Mouse (Mus musculus): ENCODE data around the gene Gusb. TPM values are rescaled to one million over a fixed set of nuclear protein-coding genes. Genes with fewer than 3 reads are reported as not detected.
A peak's percentile ranks its signal among the peaks of the same experiment; 100 is the strongest.
"Not testable (repeated sequence)": the region's sequence is repeated elsewhere in the genome, so short reads cannot be mapped to it uniquely, and the experiment has no call there.

Gusb gene
- total RNA-seq, 2 experiments from 2014 or later: 12.2 to 12.8 TPM

DNA sequence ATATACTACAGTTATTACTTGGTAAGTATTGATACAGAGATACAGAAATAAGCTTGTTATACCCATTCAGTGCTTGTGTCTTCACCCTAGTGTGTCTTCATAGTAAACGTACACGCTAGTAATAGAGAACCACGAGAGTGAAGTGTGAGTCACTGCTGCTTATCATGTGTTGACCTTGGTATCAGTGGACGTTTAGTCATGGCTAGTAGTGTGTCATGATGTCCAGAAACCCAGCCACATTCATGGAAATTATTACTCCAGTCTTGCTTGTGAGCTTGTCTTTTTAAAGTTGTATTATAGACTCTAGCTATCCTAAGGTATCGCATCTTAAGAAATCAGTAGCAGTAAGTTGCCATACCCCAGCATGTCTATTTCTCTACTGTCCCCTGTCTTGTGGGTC lies 24.2 kb downstream of the Gusb start:
- intact Hi-C loops (cut with DNase I): loop anchor here (10.0 kb wide), 1 partner anchor 74 kb away; the partner anchor contains the start of gene Nupr1l
- no peak for DNase-seq

DNA sequence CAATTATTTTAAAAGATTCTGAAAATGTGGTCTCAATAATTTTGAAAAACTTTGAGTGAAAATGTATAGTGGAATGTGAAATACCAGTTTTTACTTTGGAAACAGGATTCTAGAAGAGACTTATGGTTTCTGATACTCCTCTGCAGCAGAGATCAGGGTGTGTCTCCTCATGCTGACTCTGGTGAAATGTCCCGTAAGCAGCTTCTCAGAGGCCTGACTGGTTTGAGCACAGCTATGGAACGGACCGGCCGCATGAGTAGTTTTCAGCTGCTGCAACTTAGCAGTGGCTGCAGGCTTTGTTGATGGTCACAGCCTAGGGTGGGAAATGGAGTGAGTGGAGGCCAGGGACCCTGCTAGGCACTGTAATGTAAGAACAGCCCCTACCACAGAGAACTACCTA lies 25.1 kb downstream of the Gusb start:
- intact Hi-C loops (cut with DNase I): loop anchor here (10.0 kb wide), 1 partner anchor 73 kb away; the partner anchor contains the start of gene Nupr1l

DNA sequence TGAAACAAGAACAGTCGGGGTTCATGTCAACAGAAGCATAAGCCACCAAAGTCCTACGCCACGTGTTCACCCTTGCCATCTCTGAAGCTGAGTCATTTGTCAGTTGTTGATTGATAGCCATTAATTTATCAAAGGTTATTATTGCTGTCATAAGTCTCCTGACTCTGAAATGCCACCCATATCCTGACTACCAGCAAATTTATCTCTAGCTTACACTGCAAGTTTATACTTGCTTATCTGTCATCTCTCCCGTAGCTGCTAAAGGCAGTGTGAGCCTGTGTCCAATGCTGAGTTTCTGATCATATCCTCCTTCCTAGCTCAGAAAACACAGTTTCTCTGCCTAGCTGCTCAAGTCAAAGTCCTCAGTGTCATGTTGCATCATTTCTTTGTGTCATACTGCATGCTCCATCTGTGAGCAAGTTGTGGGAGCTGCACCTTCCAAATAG lies 28.0 kb downstream of the Gusb start:
- DNase-seq: no peak
- intact Hi-C loops (cut with DNase I): loop anchor here (10.0 kb wide), 1 partner anchor 70 kb away; the partner anchor contains the start of gene Nupr1l

More for the DNA sequence above, 25.1 kb downstream of the Gusb start:
- no peak for DNase-seq

DNA sequence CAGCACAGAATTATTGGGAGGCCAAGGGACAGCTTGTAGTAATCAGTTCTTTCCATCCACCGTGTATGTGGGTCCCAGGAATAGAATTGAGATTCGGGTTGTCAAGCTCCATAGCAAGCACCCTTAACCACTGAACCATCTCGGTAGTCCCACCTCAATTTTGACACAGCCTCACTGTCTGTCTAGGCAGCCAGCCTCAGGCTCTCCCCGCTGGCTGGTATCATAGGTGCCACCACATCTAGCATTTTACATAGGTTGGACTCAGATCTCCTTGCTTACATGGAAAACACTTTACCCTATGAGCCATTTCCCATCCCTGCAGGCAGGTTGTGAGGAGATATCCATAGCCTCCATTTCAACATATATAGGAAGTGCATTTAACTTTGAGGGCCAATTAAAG lies 28.5 kb downstream of the Gusb start:
- intact Hi-C loops (cut with DNase I): loop anchor here (10.0 kb wide), 1 partner anchor 70 kb away; the partner anchor contains the start of gene Nupr1l
- DNase-seq: no peak

DNA sequence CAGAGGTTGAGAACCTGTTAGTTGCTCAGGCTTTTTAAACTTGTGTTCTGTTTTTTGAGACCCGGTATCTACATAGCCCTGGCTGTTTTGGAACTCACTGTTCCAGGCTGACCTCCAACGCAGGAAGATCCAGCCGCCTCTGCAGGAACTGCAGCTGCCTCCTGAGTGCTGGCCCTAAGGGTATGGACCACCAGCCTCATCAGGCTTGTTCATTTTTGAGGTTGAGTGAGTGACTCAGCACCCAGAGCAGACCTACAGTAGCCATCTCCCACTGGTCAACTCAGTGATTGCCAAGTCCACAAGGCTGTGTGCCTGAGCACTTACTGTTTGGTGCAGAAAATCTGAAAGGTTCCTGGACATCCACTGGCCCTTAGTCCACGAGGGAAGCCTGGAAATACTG lies 31.4 kb downstream of the Gusb start:
- DNase-seq: no peak
- intact Hi-C loops (cut with DNase I): loop anchor here (10.0 kb wide), 1 partner anchor 67 kb away; the partner anchor contains the start of gene Nupr1l

DNA sequence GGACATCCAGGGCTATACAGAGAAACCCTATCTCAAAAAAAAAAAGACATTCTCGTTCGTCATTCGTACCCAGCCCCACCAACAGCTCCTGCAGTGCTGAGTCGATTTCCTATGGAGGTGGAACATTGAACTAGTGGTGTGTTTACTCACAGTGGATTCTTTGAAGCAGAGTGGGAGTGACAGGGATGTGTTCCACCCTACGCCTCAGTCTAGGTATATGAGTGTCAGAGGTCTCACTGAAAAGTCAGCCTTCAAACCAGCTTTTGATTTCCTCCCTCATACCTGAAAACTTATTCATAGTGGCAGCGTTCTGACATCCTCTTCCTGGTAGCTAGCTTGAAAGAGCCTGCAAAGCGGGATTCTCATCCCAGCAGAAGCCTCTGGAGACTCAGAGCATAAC lies 34.4 kb downstream of the Gusb start:
- intact Hi-C loops (cut with DNase I): no loop called here
- DNase-seq: no peak

DNA sequence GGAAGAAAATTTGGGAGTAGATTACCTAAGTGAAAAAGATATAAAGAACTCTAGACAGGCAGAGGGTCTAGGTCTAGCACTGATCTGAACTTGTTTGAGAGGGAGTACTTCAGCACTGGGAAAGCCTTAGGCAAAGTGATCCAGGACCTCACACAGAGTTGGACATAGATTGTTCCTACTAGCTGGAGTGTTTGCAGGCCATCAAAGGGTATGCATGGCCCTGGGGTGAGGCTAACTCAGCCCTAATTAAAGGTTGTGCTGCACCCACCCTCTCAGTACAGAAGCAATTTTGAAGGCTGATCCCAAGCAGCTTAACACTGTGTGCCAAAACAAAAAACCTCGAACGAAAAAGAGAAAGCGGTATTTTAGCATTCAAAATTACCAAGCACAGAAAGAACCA lies 36.4 kb downstream of the Gusb start:
- intact Hi-C loops (cut with DNase I): no loop called here

DNA sequence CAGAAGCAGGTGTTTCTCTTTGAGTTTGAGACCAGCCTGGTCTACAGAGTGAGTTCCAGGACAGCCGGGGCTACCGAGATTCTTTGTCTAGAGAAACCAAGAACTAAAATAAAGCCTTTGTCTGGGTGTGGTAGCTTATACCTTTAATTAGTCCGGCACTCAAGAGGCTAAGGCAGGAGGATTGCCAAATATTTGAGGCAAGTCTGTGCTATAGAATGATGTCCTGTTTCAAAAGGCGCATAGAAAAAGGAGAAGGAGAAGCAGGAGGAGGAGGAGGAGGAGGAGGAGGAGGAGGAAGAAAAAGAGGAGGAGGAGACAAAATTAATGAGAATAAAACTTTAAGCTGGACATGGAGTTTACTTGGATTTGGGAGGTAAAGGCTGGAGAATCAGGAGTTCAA lies 39.6 kb downstream of the Gusb start:
- no peak for DNase-seq
- intact Hi-C loops (cut with DNase I): no loop called here

More for the DNA sequence above, 36.4 kb downstream of the Gusb start:
- DNase-seq: no peak

DNA sequence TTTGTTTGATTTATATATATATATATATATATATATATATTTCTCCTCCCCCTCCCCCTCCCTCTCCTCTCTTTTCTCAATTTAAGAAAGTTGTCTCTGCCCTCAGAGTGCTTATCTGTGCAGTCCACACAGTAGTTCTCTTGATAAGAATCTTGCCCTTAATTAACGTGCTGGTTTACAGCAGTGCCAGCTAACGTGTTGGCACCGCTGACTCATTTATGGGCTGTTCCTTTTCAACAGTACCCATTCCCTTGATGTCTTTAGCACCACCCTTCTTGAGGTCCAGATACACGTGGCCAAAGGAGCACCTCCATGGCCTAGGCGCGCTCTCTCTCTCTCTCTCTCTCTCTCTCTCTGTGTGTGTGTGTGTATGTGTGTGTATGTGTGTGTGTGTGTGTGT lies 47.1 kb downstream of the Gusb start:
- DNase-seq: no peak
- intact Hi-C loops (cut with DNase I): no loop called here

DNA sequence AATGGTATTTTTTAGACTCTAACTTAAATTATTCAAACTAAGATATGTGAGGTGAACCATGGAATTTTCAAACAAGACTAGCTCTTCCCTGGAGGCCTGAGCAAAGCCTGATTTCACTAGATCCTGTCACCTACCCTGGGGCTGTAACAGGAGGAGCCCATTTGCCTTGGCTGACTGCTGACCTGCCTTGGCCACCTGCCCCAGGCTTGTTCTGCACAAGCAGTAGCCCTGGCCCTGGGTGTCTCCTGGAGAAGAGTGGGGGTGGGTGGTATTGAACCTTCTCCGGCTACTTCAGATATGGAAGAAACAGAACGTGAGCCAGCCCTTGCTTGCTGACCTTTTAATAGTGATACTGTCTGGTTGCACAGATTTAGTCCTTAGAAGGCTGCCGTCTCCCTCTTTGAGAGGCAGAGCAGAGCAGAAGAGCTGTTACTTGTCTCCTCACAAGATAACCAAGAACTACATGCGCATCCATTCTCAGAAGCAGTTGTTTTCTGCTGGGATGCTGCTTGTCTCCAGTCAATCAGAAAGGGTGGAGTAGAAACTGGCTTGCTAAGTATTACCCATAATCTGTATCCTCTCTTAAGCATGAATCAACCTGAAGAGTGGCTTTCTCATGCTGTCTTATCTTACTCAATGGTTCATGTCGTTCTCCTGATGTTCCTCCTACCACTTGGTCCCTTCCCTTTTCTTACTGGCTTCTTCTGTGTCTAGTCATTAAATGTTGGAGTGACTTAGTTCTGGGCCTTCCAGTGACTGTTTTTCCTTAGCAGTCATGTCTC lies 48.2 kb downstream of the Gusb start:
- intact Hi-C loops (cut with DNase I): no loop called here
- DNase-seq: peak; percentile 2

DNA sequence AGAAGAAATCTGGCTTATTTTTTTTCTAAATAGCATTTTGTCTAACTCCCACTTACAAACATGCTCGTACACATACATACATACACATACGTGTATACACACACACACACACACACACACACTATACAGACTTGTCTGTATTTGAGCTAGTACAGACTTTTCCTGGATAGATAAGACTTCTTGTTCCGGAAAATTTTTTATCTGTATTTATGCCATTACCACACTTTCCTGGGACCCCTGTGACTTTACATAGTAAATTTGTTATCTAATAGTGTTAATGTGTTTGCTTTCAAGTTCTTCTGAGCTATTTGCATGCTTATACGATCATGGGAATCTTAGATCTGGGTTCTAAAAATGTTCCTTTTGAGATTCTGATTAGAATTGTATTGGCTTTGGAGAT lies 50.7 kb downstream of the Gusb start:
- intact Hi-C loops (cut with DNase I): no loop called here
- no peak for DNase-seq

DNA sequence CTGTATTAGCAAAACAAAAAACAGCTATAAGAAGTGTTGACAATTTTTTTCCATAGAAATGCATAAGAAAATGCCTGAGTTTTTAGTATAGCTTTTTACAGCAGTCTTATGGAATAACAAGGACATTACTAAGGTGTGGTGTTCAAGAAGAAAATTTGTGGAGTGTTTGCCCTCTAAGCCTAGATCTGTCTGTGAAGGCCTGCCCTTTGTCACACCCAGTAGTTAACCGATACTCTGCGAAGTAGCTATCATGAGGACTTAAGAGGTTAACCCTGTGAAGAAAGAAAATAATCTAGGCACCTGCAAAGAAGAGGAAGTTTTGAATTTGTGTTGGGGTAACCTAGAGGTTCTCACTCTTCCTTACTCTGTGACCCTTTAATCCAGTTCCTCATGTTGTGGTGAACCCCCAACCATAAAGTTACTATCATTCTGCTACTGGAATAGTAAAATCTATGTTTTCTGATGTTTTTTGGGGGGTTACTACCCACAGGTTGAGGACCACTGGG lies 55.3 kb downstream of the Gusb start:
- DNase-seq: no peak
- intact Hi-C loops (cut with DNase I): no loop called here

DNA sequence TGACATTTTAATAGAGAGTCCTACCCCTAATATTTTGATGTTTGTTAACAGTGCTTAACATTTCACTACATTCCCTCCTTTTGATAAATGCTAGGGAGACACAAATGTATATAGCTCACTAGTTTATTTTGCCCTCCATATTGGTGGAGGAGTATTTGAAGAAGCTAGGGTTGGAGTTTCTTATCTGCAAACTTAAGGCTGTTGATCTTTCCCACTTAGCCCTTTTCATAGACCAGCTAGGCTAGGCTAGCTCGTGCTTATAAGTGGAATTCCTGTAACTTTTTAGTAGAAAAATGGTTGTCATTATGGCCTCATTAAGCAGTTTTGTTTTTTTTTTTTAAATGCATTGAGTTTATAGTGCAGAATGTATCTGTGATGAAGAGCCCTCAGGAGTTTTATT lies 59.4 kb downstream of the Gusb start:
- intact Hi-C loops (cut with DNase I): no loop called here

DNA sequence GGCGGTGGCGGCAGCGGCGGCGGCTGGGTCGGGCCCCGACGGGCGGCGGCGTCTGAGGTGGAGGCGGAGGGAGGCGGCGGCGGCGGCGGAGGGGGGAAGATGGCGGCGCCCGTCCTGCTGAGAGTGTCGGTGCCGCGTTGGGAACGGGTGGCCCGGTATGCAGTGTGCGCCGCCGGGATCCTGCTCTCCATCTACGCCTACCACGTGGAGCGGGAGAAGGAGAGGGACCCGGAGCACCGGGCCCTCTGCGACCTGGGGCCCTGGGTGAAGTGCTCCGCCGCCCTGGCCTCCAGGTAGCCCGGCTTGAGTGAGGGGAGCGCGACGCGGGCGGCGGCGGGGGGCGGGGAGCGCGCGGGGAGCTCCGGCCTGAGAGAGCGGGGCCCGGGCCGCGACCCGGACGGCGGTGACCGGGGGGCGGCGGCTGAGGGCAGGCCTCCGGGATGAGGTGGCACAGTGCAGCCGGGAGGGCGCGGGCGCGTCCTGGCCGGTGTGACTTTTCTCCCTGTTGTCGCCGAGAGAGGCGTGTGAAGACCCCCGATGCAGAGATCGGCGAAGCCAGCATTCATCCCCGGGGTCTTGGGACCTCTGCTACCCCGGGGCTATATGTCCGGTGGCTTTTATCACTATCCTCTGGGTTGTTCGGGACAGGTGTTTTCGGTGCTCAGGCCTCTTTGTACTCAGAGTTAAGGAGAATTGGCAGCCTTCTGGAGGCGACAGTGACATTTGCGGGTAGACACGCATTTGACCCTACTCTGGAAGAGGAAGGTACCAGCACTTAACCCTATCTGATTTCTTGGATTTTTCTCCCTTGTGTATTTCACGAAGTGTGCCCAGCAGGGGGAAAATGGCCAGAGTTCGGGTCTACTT lies 60.5 kb downstream of the Gusb start:
- DNase-seq: peak; percentile 34
- intact Hi-C loops (cut with DNase I): not testable (repeated sequence)

More for the DNA sequence above, 59.4 kb downstream of the Gusb start:
- DNase-seq: no peak

DNA sequence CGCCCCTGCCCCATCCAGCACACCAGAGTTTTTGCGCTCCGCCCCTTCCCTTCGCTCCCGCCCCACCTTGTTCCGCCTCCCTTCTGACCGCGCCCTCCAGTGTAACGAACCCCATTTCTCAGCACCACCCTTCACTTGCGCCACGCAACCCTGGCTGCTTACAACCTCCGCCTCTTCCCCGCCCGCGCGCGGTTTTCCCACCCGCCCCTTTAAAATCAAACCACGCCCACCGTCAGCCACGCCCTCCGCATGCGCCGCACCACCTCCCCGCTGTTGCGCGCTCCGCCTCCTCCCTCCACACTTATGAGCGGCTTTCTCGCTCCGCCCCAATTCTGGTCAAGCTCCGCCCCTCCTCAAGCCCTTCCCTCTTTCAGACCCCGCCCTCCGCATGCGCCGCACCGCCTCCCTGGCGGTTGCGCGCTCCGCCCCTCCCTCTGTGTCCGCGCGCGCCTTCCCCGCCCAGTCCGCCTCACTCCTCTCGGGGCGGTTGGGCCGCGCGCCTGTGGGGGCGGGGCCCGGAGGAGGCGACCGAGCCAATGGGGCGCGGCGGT lies 61.3 kb downstream of the Gusb start, which contains the start of gene Vkorc1l1:
Gene Vkorc1l1 (plus strand): TSS at position 476 of the 551 bp plus-strand sequence.
- peak; percentile 100 for DNase-seq
- intact Hi-C loops (cut with DNase I): no loop called here

DNA sequence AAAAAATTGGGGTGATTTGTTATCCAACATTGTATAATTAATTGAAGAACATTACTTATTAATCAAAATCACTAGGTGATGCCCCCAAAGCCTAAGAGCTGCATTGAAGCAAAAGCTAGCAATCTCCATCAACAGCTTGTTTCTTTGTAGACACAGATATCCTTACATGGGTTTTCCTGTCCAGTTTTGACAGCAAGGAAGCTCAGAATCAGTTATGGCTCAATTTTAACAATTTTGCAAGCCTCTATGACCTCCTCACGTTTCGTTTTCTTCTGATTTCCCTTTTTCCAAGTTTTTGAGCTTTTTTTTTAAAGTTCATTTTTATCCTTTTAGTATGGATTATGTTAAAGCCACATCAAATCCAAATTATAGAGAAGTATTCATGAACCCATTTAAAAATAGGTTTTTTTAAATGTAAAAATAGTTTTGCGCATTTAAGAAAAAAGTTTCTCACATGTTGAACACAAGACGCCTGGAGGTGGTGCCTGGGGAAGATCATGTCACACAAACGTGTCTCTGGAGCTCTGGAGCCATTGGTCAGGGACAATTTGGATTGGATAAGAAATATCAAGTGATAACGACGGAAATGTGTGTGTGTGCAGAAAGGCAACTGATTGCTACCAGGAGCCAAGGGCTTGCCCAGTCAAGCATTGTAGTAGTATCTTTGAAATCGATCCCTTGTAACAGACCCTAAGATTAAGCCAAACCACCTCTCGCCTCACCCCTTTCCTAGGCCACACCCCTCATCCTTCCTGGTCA lies 61.9 kb downstream of the Gusb start:
- intact Hi-C loops (cut with DNase I): no loop called here

DNA sequence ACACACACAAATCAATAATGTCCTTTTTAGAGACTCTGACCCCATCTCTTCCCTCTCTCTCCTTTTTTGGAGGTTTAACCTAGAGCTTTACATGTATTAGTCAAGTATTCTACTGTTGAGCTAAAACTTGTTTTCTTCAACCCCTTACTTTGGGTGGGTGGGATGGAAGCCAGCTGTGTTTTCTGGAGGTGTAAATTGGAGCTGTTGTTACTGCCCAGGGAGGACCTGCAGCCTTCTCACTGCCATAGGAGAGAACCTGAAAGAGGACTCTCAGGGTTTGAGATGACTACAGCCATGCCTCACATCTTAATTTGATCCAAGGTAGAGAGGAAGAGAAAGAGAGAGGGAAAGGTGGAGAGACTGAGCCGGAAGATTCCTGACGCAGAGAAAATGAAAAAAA lies 62.6 kb downstream of the Gusb start:
- intact Hi-C loops (cut with DNase I): no loop called here
- DNase-seq: no peak

More for the DNA sequence above, 61.9 kb downstream of the Gusb start:
- no peak for DNase-seq
